ENCODE assay signal across 21 mouse cellular contexts in genomic region chr12:88285224-88285623, GRCm38 (mm10). TPM values are rescaled to one million over a fixed set of nuclear protein-coding genes. Genes with fewer than 3 reads are reported as not detected.
DNase-seq lines count a peak whose midpoint lies in the region; ATAC-seq and TF ChIP-seq lines count a peak whose summit lies in the region.
"Not testable (repeated sequence)": the region's sequence is repeated elsewhere in the genome, so short reads cannot be mapped to it uniquely, and the experiment has no call there.
"Had no signal": no experiment of that assay in that cellular context is flagged by ENCODE, and none has a peak within 500 bp of the region (broad histone marks: within the 10 kb centered on the region; RNA-seq: fewer than 3 reads in every experiment).

No protein-coding gene starts in this region.

- not testable (repeated sequence) for H3K4me1 ChIP-seq in embryonic facial prominence, embryonic 13.5 days; heart, embryonic 12.5 days (replicated peaks); kidney, embryonic 14.5 days (ENCODE audit: control insufficient read depth, insufficient read depth, low read length); kidney, postnatal 0 days (replicated peaks; ENCODE audit: insufficient read depth, low read length); liver, embryonic 11.5 days (replicated peaks; ENCODE audit: control insufficient read depth, insufficient read depth, low read length); lung, embryonic 16.5 days (replicated peaks; ENCODE audit: control insufficient read depth, insufficient read depth, low read length); stomach, postnatal 0 days (replicated peaks; ENCODE audit: control insufficient read depth, insufficient read depth)

- not testable (repeated sequence) for H3K36me3 ChIP-seq in embryonic facial prominence, embryonic 13.5 days; heart, embryonic 12.5 days; kidney, embryonic 14.5 days (ENCODE audit: control insufficient read depth, insufficient read depth, low read length); kidney, postnatal 0 days (ENCODE audit: insufficient read depth, low read length); liver, embryonic 11.5 days (ENCODE audit: control insufficient read depth, insufficient read depth, low read length); lung, embryonic 16.5 days (ENCODE audit: control insufficient read depth, insufficient read depth, low read length); stomach, postnatal 0 days (ENCODE audit: control insufficient read depth, insufficient read depth, low read length)

- not testable (repeated sequence) for H3K4me3 ChIP-seq in embryonic facial prominence, embryonic 13.5 days; heart, embryonic 12.5 days; kidney, embryonic 14.5 days (ENCODE audit: low read length); kidney, postnatal 0 days (replicated peaks; ENCODE audit: low read depth, low read length); liver, embryonic 11.5 days (ENCODE audit: low read depth, low read length); lung, embryonic 16.5 days (ENCODE audit: low read length); stomach, postnatal 0 days (ENCODE audit: low read depth, low read length)

- ATAC-seq in embryonic facial prominence, embryonic 13.5 days (ENCODE audit: insufficient number of reproducible peaks, insufficient read depth, low FRiP score, low TSS enrichment, low read depth), result 0 out of 2 replicates have a peak, but pooled peaks have one; percentile 10
- 0 out of 2 replicates have a peak, but pooled peaks have one; percentile 20 for ATAC-seq in heart, embryonic 12.5 days (ENCODE audit: insufficient number of reproducible peaks, low FRiP score)
- peak; percentile 55; the same call in 1 of the 2 replicates for ATAC-seq in kidney, embryonic 14.5 days (ENCODE audit: low FRiP score, low TSS enrichment)
- peak; percentile 31; the same call in 1 of the 2 replicates for ATAC-seq in kidney, postnatal 0 days (replicated peaks; ENCODE audit: low FRiP score, low read depth)
- ATAC-seq in liver, embryonic 11.5 days (replicated peaks; ENCODE audit: low FRiP score), result 0 out of 2 replicates have a peak, but pooled peaks have one; percentile 18
- ATAC-seq in lung, embryonic 16.5 days (ENCODE audit: low read depth), result peak; percentile 34; the same call in 1 of the 2 replicates
- ATAC-seq in megakaryocyte-erythroid progenitor cell, adult 5-6 weeks (replicated peaks; ENCODE audit: low FRiP score, low TSS enrichment, poor library complexity, severe bottlenecking), result peak; percentile 42; the same call in 1 of the 2 replicates
- peak; percentile 48; the same call in 1 of the 2 replicates for ATAC-seq in stomach, postnatal 0 days (ENCODE audit: low FRiP score, low TSS enrichment)

- H3K9ac ChIP-seq in embryonic facial prominence, embryonic 13.5 days; heart, embryonic 12.5 days; kidney, embryonic 14.5 days (ENCODE audit: low read depth, low read length); kidney, postnatal 0 days (ENCODE audit: low read depth, low read length); liver, embryonic 11.5 days (ENCODE audit: low read depth, low read length); lung, embryonic 16.5 days (ENCODE audit: low read length); stomach, postnatal 0 days (ENCODE audit: low read length): not testable (repeated sequence)

- not testable (repeated sequence) for TF ChIP-seq CTCF in kidney, postnatal 0 days (IDR thresholded peaks at IDR 0.05; ENCODE audit: low read depth); stomach, postnatal 0 days (IDR thresholded peaks at IDR 0.05; ENCODE audit: low read depth)

- DNase-seq in kidney, postnatal 0 days (ENCODE audit: low spot score); liver, embryonic 11.5 days (ENCODE audit: low spot score); stomach, postnatal 0 days (ENCODE audit: low spot score): not testable (repeated sequence)

- not testable (repeated sequence) for H3K27ac ChIP-seq in embryonic facial prominence, embryonic 13.5 days; heart, embryonic 12.5 days (ENCODE audit: poor library complexity, severe bottlenecking); kidney, embryonic 14.5 days (ENCODE audit: low read depth, low read length); kidney, postnatal 0 days; liver, embryonic 11.5 days (ENCODE audit: low read depth, low read length); lung, embryonic 16.5 days (ENCODE audit: low read length); stomach, postnatal 0 days (replicated peaks)

- H3K27me3 ChIP-seq in embryonic facial prominence, embryonic 13.5 days; heart, embryonic 12.5 days (replicated peaks); kidney, embryonic 14.5 days (ENCODE audit: control insufficient read depth, insufficient read depth, low read length); kidney, postnatal 0 days (ENCODE audit: insufficient read depth, low read length); liver, embryonic 11.5 days (replicated peaks; ENCODE audit: control insufficient read depth, insufficient read depth, low read length); lung, embryonic 16.5 days (ENCODE audit: control insufficient read depth, insufficient read depth, low read depth, low read length); stomach, postnatal 0 days (ENCODE audit: control insufficient read depth, insufficient read depth, low read length): not testable (repeated sequence)

- H3K9me3 ChIP-seq in embryonic facial prominence, embryonic 13.5 days; heart, embryonic 12.5 days (replicated peaks); kidney, embryonic 14.5 days (ENCODE audit: control insufficient read depth, low read length); kidney, postnatal 0 days (replicated peaks; ENCODE audit: low read length); liver, embryonic 11.5 days (ENCODE audit: control insufficient read depth, low read length); lung, embryonic 16.5 days (ENCODE audit: control insufficient read depth, low read length); stomach, postnatal 0 days (ENCODE audit: control insufficient read depth, low read length): not testable (repeated sequence)

- TF ChIP-seq EP300 in stomach, postnatal 0 days (optimal IDR thresholded peaks at IDR 0.05), result not testable (repeated sequence)

- WGBS in embryonic facial prominence, embryonic 13.5 days, result 84% methylated on average over 5 of the region's 5 CpGs
- 81% methylated on average over 5 of the region's 5 CpGs for WGBS in heart, embryonic 12.5 days
- 92% methylated on average over 4 of the region's 5 CpGs for WGBS in kidney, embryonic 14.5 days
- 92% methylated on average over 5 of the region's 5 CpGs for WGBS in kidney, postnatal 0 days
- 86% methylated on average over 4 of the region's 5 CpGs for WGBS in liver, embryonic 11.5 days
- WGBS in lung, embryonic 16.5 days, result 86% methylated on average over 5 of the region's 5 CpGs
- 92% methylated on average over 3 of the region's 5 CpGs for WGBS in stomach, postnatal 0 days

- not testable (repeated sequence) for H3K4me2 ChIP-seq in embryonic facial prominence, embryonic 13.5 days; heart, embryonic 12.5 days; kidney, embryonic 14.5 days (replicated peaks; ENCODE audit: low read depth, low read length); kidney, postnatal 0 days (ENCODE audit: low read length); liver, embryonic 11.5 days; lung, embryonic 16.5 days (ENCODE audit: low read depth, low read length); stomach, postnatal 0 days (replicated peaks; ENCODE audit: low read depth)

RNA-seq across cellular contexts. Expression of gene Gm5662, which starts 10.9 kb away (rescaled TPM):
- not detected in 2 replicates for polyA plus RNA-seq in embryonic facial prominence, embryonic 13.5 days (2015; fragmentation: Nextera tagmentation; extraction: Ambion mirVana)
- not detected in 2 replicates for polyA plus RNA-seq in heart, embryonic 12.5 days (2016; fragmentation: Nextera tagmentation; extraction: Ambion mirVana)
- polyA plus RNA-seq in kidney, embryonic 14.5 days (2014; fragmentation: Nextera tagmentation; extraction: Ambion mirVana), result not detected in 2 replicates
- polyA plus RNA-seq in kidney, postnatal 0 days (2015; fragmentation: Nextera tagmentation; extraction: Ambion mirVana), result 0.59 and 1.1 TPM in 2 replicates
- polyA plus RNA-seq in liver, embryonic 11.5 days (2014; fragmentation: Nextera tagmentation; extraction: Ambion mirVana), result not detected in 2 replicates
- not detected in 2 replicates for polyA plus RNA-seq in lung, embryonic 16.5 days (2015; fragmentation: Nextera tagmentation; extraction: Ambion mirVana)
- total RNA-seq in megakaryocyte-erythroid progenitor cell, adult 5-6 weeks (2014; fragmentation: Nextera tagmentation), result not detected in 2 replicates
- not detected in 2 replicates for total RNA-seq in megakaryocyte-erythroid progenitor cell, adult 5-6 weeks (2017)
- polyA plus RNA-seq in stomach, postnatal 0 days (2015; fragmentation: Nextera tagmentation; extraction: Ambion mirVana), result 0.06 TPM in 1 of 2 replicates, not detected in the other
- total RNA-seq: adrenal gland, adult 18-20 months; adrenal gland, adult 8-10 months; adrenal gland, postnatal 14 days; adrenal gland, postnatal 36 days; forebrain, postnatal 0 days had no signal
- polyA plus RNA-seq: activated CD4-positive, CD25-positive, alpha-beta regulatory T cell, adult 4 months; cerebellum, adult 2 months; cortical plate, adult 2 months; embryonic facial prominence, embryonic 10.5 days; embryonic facial prominence, embryonic 12.5 days; forebrain, embryonic 11.5 days; forebrain, embryonic 13.5 days; forebrain, embryonic 15.5 days; forebrain, postnatal 0 days had no signal

RNA-seq across cellular contexts. Expression of gene Gm8332, which starts 35.3 kb away (rescaled TPM):
- polyA plus RNA-seq in embryonic facial prominence, embryonic 13.5 days (2015; fragmentation: Nextera tagmentation; extraction: Ambion mirVana), result not detected in 2 replicates
- polyA plus RNA-seq in heart, embryonic 12.5 days (2016; fragmentation: Nextera tagmentation; extraction: Ambion mirVana), result not detected in 2 replicates
- not detected in 2 replicates for polyA plus RNA-seq in kidney, embryonic 14.5 days (2014; fragmentation: Nextera tagmentation; extraction: Ambion mirVana)
- not detected in 2 replicates for polyA plus RNA-seq in kidney, postnatal 0 days (2015; fragmentation: Nextera tagmentation; extraction: Ambion mirVana)
- polyA plus RNA-seq in liver, embryonic 11.5 days (2014; fragmentation: Nextera tagmentation; extraction: Ambion mirVana), result not detected in 2 replicates
- not detected in 2 replicates for polyA plus RNA-seq in lung, embryonic 16.5 days (2015; fragmentation: Nextera tagmentation; extraction: Ambion mirVana)
- not detected in 2 replicates for total RNA-seq in megakaryocyte-erythroid progenitor cell, adult 5-6 weeks (2014; fragmentation: Nextera tagmentation)
- total RNA-seq in megakaryocyte-erythroid progenitor cell, adult 5-6 weeks (2017), result not detected in 2 replicates
- polyA plus RNA-seq in stomach, postnatal 0 days (2015; fragmentation: Nextera tagmentation; extraction: Ambion mirVana), result not detected in 2 replicates
- total RNA-seq: adrenal gland, adult 18-20 months; adrenal gland, adult 8-10 months; adrenal gland, postnatal 14 days; adrenal gland, postnatal 36 days; forebrain, postnatal 0 days had no signal
- polyA plus RNA-seq: activated CD4-positive, CD25-positive, alpha-beta regulatory T cell, adult 4 months; cerebellum, adult 2 months; cortical plate, adult 2 months; embryonic facial prominence, embryonic 10.5 days; embryonic facial prominence, embryonic 12.5 days; forebrain, embryonic 11.5 days; forebrain, embryonic 13.5 days; forebrain, embryonic 15.5 days; forebrain, postnatal 0 days had no signal

RNA-seq across cellular contexts. Expression of gene Gm5039, which starts 38.6 kb away (rescaled TPM):
- not detected in 2 replicates for polyA plus RNA-seq in embryonic facial prominence, embryonic 13.5 days (2015; fragmentation: Nextera tagmentation; extraction: Ambion mirVana)
- not detected in 2 replicates for polyA plus RNA-seq in heart, embryonic 12.5 days (2016; fragmentation: Nextera tagmentation; extraction: Ambion mirVana)
- polyA plus RNA-seq in kidney, embryonic 14.5 days (2014; fragmentation: Nextera tagmentation; extraction: Ambion mirVana), result not detected in 2 replicates
- not detected in 2 replicates for polyA plus RNA-seq in kidney, postnatal 0 days (2015; fragmentation: Nextera tagmentation; extraction: Ambion mirVana)
- not detected in 2 replicates for polyA plus RNA-seq in liver, embryonic 11.5 days (2014; fragmentation: Nextera tagmentation; extraction: Ambion mirVana)
- polyA plus RNA-seq in lung, embryonic 16.5 days (2015; fragmentation: Nextera tagmentation; extraction: Ambion mirVana), result not detected in 2 replicates
- total RNA-seq in megakaryocyte-erythroid progenitor cell, adult 5-6 weeks (2014; fragmentation: Nextera tagmentation), result not detected in 2 replicates
- total RNA-seq in megakaryocyte-erythroid progenitor cell, adult 5-6 weeks (2017), result not detected in 2 replicates
- polyA plus RNA-seq in stomach, postnatal 0 days (2015; fragmentation: Nextera tagmentation; extraction: Ambion mirVana), result not detected in 2 replicates
- total RNA-seq: adrenal gland, adult 18-20 months; adrenal gland, adult 8-10 months; adrenal gland, postnatal 14 days; adrenal gland, postnatal 36 days; forebrain, postnatal 0 days had no signal
- polyA plus RNA-seq: activated CD4-positive, CD25-positive, alpha-beta regulatory T cell, adult 4 months; cerebellum, adult 2 months; cortical plate, adult 2 months; embryonic facial prominence, embryonic 10.5 days; embryonic facial prominence, embryonic 12.5 days; forebrain, embryonic 11.5 days; forebrain, embryonic 13.5 days; forebrain, embryonic 15.5 days; forebrain, postnatal 0 days had no signal
